Mouse (Mus musculus) spleen, adult 2 months (tissue): ENCODE results near the gene Sstr3.
A peak's percentile ranks its signal among the peaks of the same experiment; 100 is the strongest.

Experiments
- CTCF ChIP-seq: fragments of 200-500 bp; IDR thresholded peaks from 2 replicates; pipeline ENCODE4 v1.5.1; 2011; ENCODE audit warnings: mild to moderate bottlenecking, inconsistent platforms; ENCODE audit not compliant: insufficient read depth, insufficient read length, insufficient replicate concordance; ENCODE audit errors: extremely low read depth
- POLR2A ChIP-seq: fragments of 200-500 bp; IDR thresholded peaks from 2 replicates; pipeline ENCODE4 v1.6.1; 2011; ENCODE audit warnings: low read depth, low read length, inconsistent platforms

DNA sequence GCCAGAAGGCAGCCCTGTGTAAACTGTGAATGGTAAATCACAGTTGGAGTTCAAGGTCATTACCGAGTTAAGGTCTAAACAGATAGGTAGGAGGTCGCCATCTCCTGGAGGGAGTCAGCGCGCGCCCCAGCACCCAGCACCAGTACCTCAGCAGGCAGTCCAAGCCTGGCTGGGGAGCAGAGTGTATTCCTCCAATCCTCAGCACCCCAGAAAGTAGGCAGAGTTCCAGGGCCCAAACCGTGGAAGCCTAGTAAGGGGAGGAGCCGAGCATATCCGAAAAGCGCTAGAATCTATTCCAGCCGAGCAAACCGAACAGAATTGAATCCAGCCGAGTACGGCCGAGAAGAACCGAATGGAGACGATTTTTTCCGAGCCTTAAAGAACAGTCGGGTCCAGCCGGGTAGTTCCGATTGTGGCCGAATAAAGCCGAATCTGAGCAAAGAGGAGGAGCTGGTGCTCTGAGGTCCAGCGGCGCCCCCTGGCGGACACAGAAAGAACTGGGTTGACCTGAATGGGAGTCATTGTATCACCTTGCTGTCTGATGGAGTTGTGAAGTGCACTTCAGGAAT lies 12.5 kb downstream of the Sstr3 start:
- TF ChIP-seq CTCF (peak; percentile 98), POLR2A (no peak)
